Mouse (Mus musculus) ES-CJ7 (cell line): ENCODE results near the gene Gm20696.

Source experiments
- DNase-seq: peaks from one replicate; pipeline ENCODE4 v3.0.0; 2011; ENCODE audit warnings: low read depth, low spot score

Gm20696 gene

GRCm38 (mm10) chr6:99211663-99212333 lies 454.8 kb downstream of the Gm20696 start:
- no peak for DNase-seq

GRCm38 (mm10) chr6:99210161-99210560 lies 456.4 kb downstream of the Gm20696 start:
- no peak for DNase-seq
